Mouse (Mus musculus) thymus, adult 2 months (tissue): Measurements from ENCODE around the gene Sstr2.

ENCODE experiments used
- CTCF ChIP-seq: fragments of 200-500 bp; IDR thresholded peaks from 2 replicates; pipeline ENCODE4 v1.5.1; 2012; ENCODE audit warnings: mild to moderate bottlenecking, control low read depth, low read length, moderate library complexity, borderline replicate concordance; ENCODE audit not compliant: control insufficient read depth, poor library complexity, insufficient read depth; ENCODE audit errors: extremely low read depth
- POLR2A ChIP-seq: fragments of 200-500 bp; IDR thresholded peaks from 2 replicates; pipeline ENCODE4 v1.6.1; 2012; ENCODE audit warnings: mild to moderate bottlenecking, low read length, control low read depth, moderate library complexity; ENCODE audit not compliant: control insufficient read depth, poor library complexity, insufficient read depth; ENCODE audit errors: extremely low read depth

- TF ChIP-seq CTCF (no peak), POLR2A (no peak)
Measured at GRCm38 (mm10) chr11:113600526-113601245, 18.5 kb upstream of the Sstr2 start.
